Mouse (Mus musculus): Measurements from ENCODE around the gene Cuedc2.

- TF ChIP-seq EP300 (IDR thresholded peaks at IDR 0.05; ENCODE audit: low read depth): no peak
- TF ChIP-seq CTCF (IDR thresholded peaks at IDR 0.05; ENCODE audit: low read depth): no peak
Measured at GRCm38 (mm10) chr19:46347936-46348668, 9.6 kb upstream of the Cuedc2 start.

All from heart, postnatal 0 days (tissue).